Mouse (Mus musculus) adrenal gland, postnatal 25 days (tissue): ENCODE data around the gene Castor1. TPM values are rescaled to one million over a fixed set of nuclear protein-coding genes. Genes with fewer than 3 reads are reported as not detected.
"Not testable (repeated sequence)": the region's sequence is repeated elsewhere in the genome, so short reads cannot be mapped to it uniquely, and the experiment has no call there.

ENCODE experiments used
- DNase-seq: peaks from one replicate; pipeline ENCODE4 v3.0.0; 2021; ENCODE audit warnings: mixed read lengths
- long read RNA-seq: library from polyadenylated mRNA; stranded (forward); transcript quantifications from one replicate; pipeline ENCODE4 v2.0.0, GENCODE M21; 2021
- total RNA-seq: library from RNA; stranded (reverse); gene quantifications from 2 replicates; pipeline ENCODE4 v1.2.3, GENCODE M21; 2021

Castor1 gene
- 3.0 and 4.1 TPM in 2 replicates for total RNA-seq
- long read RNA-seq, partial matches to known transcripts, result 1 of 5 reads
- long read RNA-seq, other reads (novel, unspliced or antisense), result 1 of 5 reads

DNA sequence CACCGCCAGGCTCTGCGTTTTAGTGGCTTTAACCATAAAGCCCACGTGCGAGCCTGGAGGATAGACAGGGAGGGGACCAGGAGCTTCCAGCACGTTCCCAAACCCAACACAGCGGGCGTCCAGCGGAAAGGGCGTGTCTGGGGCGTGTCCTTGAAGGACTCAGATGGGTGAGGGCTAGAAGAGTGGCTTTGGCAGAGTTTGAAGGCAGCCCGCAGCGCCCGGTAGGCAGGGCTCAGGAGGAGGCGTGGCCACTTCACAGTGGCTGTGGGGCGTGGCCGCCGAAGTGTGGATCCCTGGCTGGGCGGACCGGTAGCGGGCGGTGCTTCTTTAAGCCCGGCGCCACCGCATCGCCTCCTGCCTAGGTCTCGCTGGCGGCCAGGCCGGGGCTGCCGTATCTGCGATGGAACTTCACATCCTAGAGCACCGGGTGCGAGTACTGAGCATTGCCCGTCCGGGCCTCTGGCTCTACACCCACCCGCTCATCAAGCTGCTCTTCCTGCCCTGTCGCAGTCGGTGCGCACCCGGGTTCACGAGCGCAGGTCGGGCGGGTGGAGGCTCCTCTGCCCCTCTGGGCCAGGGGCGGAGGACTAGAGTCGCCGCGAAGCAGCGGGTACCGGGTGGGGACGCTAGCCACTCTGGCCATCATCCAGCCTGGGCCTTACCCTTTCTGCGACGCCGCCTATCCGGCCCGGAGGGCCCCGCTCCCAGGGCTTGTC, at the start of gene Castor1:
Gene Castor1 (plus strand): TSS at position 312 of the 716 bp plus-strand sequence.
- peak; percentile 91 for DNase-seq

DNA sequence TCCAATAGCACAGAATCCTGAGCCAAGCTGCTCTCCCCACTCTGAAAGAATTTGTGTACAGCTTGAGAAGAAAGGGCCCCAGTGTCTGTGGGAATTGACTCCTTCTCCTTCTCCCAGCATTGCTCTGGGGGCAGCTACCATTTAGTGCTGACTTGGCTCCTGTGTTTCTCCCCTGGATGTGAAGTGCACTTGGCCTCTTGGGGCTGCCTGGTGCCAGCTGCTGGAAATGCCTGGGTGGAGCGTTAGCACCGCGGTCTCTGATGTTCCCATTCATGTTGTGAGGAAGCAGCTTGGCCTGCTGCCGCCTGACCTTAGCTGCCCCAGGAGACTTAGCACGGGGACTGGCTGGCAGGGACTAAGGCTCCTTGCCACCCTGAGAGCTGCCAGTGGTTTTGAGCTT, 43.4 kb upstream of the Castor1 start:
- peak; percentile 46 for DNase-seq

DNA sequence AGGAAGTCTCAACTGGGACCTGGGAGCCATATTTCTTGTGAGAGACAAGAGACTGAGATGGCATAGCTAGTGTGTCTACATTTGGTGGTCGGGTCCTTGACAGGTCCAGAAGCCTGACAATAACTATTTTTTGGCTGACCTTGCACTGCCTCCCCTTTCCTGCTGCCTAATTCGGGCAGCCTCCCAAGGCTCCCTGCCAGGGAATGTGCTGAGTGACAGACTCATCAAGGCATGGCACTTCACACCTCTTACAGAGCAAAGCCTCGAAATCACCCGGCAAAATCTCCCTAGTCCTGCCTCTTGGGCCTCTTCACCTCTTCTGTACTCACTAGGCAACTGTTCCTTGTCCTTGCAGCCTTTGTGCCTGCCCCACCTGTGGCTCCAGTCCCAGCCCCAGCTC, 40.3 kb upstream of the Castor1 start:
- DNase-seq, result no peak

DNA sequence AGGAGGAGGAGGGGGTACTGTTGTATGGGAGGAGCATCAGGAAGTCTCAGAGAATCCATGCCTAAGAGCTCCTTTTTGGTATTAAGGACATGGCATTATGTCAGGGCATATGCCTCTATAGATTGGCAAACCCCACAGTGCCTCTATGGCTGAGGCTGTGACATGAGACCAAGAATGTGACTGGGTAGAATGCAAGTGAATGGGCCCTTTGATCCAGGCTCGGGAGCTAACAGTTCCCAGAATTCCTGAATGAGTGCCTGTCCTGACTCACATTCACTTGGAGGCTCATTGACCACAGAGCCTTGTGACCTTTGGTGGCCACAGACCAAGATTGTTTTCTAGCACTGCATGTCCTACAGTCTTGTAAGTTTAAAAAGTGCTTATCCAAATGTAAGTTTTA, 36.0 kb upstream of the Castor1 start:
- DNase-seq, result no peak

DNA sequence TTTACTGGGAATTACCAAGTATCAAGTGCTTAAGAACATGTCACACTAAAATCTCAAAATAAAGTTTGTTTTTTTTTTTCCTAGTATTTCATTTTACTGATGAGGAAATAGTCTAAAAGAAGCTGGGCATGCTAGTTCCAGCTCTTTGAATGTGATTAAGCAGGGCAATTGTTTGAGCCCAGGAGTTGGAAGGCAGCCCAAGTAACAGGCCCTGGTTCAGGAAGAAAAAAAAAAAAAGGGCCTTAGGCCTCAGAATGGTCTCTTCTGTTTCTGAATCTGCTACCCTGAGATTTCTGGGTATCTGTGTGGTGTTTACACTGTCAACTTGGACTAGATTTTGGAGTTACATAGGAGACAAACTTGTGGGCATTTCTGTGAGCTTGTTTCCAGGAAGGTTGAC, 34.5 kb upstream of the Castor1 start:
- DNase-seq, result no peak

DNA sequence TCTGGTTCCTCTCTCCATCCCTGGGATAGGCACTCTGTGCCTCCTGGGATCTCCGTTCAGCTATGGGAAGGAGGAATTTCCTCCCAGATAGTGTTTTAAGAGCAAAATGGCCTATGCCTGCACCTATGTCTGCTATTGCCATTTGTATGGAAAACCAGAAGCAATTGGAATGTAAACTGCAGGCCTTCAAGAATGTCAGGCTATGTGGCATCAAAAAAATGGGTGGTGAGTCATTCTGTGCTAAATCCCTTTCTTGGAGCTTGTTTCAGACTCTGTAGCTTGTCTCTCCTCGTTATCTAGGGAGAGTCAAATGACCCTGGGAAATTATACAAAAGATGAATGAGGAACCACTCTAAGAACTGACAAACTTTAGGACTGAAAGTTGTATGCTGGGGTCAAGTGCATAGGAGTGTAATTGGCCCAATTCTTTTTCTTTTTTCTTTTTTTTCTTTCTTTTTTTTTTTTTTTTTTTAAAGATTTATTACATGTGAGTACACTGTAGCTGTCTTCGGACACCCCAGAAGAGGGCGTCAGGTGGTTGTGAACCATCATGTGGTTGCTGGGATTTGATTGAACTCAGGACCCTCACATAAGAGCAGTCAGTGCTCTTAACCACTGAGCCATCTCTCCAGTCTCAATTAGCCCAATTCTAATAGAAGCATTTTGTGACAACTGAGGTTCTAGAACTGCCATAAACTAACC, 33.6 kb upstream of the Castor1 start:
- DNase-seq, result no peak

DNA sequence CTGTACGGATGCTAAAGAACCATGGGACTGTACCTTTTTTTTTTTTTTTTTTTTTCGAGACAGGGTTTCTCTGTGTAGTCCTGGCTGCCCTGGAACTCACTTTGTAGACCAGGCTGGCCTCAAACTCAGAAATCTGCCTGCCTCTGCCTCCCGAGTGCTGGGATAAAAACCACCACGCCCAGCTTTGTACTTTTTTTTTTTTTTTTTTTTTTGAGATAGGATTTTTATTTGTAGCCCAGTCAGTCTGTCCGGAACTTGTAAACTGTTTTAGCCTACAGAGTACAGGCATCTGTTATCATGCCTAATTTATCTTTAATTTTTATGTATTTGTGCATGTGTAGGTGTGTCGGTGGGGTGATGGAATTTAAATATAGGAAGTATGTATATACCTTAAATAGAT, 32.5 kb upstream of the Castor1 start:
- not testable (repeated sequence) for DNase-seq

DNA sequence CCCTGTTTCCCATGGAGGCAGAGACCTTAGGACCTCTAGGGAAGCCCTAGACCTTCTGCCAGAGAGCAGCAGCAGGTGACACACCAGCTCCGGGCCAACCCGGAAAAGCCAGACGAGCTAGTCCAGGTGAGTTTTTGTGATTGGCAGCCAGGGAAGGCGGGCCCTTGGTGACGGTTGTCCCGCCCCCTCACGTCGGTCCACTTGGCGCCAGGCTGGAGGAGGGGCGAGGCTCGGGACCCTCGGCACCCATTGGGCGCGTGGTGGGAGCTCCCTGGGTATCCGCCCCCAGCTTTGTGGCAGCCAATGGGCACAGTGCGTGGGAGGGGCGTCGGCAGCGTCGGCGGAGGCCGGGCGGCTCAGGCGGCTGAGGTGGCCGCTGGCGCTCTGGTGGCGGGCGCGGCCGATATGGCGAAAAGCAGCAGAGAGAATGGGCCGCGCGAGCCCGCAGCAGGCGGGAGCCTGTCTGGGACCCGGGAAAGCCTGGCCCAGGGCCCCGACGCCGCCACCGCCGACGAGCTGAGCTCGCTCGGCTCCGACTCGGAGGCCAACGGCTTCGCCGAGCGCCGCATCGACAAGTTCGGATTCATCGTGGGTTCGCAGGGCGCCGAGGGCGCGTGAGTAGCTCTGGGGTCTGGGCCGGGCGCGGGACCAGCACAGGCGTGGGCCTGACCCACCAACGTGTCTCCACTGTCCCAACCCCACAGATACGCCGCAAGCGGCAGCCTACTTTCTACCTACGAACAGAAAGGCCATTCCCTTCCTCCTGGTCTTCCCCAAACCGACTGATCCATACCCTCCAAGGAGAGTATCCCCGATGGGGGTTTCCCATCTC, 31.3 kb upstream of the Castor1 start, which contains the start of gene Tbc1d10a:
Gene Tbc1d10a (plus strand): TSS at position 304 of the 832 bp plus-strand sequence.
- DNase-seq, result peak; percentile 98

DNA sequence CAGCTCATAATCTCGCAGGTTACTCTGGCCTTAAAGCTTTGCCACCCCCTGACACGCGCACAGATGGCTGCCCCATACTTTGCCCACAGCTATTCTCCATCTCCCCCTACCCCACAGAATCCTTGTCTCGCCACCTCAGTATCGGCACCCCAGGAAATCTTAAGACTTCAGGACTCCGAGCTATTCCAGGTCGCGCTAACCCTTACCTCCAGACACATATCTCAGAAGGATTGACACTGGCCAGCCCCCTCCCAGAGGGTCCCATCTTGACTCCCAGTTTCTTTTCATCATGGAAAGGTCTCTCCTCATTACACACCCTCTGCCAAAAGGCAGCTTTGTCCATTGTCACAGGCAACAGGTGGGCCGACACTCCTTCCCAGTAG, 30.7 kb upstream of the Castor1 start:
- no peak for DNase-seq

DNA sequence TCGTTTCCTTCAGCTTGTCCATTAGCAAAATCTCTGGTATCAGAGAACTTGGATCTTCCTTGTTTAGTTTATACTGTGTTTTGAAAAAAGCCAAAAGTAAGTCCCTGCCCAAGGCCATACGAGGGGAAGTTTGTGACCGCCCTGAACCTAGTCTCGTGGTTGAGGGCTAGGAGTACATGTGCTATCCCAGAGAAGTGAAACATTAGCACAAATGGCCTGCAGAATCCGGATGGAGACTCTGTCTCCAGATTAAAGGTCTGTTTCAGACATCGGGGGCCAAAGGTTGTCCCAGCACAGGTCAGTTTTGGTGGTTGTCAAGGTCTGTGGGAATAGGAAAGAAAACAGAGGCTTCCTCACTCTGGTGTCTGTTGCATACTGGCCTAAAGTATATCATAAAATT, 28.8 kb upstream of the Castor1 start:
- no peak for DNase-seq

DNA sequence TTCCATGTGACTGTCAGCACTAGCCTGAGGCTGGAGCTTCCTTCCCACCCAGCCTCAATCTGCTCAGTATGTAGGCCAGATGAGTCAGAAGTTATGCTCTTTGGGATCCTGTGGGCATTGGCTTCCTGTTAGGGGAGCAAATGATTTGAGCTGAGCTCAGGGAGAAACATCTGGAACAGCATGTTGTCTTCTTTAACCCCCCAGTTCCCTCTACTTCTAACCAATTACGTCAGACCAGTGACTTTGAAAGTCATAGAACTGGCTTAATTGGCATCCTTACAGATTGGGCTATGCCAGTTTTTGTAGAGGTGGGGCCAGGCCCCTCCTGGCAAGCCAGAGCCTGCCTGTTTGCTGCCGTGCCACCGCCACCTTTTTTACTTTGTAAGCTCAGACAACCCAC, 27.3 kb upstream of the Castor1 start:
- no peak for DNase-seq

DNA sequence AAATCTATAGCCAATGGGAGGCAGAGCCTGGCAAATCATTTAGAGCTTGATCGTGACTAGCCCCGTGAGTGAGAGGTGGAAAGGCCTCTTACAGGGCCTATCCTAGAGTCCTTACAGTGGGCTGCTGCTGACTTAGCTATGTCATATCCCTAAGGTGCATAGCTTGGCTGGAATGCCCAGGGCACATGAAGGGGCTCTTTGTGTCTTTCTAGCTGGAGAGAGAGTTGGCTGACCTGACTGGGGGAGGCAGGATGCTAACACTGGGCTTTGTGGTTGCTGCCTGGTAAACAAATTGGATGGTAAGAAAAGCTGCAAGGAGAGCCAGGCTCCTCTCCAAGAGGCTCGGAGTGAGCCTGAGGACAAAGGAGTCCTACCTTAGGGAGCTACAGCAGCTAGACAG, 25.3 kb upstream of the Castor1 start:
- DNase-seq, result no peak

DNA sequence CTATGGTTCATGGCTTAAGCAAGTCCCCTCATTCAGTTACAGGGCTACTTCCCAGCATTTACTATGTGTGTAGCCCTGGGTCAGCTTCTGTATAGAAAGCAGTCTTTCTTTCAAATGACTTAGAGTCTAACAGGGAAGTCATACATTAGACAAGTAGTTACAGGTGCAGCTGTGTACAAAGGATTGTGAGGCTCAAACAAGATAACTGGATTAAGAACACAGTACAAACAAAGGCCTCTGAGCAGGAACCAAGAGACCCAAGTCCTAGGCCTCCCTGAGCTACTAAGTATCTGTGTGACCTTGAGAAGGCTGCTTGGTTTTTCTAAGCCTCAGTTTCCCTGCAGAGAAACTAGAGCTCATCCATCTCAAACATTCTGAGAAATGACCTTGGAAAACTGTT, 24.6 kb upstream of the Castor1 start:
- DNase-seq, result no peak

DNA sequence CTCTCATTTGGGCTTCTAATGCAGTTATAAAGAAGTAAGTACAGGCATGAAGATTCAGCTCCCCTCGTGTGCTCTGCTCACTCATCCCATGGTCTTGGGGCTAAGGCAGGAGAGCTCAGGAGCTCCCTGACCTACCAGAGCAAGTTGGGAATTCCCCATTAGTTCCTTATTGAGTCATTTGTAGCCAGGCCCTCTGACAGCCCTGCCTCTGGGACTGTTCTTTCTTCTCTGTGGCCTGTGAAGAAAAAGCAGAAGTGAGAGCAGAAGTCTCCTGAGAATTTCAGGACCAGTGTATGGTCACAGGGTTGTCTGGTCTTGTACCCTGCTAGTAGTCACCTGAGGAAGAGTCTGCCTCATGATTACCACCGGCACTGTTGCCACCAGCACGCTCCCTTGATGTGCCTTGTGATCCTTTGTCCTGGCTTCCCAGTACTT, 22.4 kb upstream of the Castor1 start:
- DNase-seq, result no peak

DNA sequence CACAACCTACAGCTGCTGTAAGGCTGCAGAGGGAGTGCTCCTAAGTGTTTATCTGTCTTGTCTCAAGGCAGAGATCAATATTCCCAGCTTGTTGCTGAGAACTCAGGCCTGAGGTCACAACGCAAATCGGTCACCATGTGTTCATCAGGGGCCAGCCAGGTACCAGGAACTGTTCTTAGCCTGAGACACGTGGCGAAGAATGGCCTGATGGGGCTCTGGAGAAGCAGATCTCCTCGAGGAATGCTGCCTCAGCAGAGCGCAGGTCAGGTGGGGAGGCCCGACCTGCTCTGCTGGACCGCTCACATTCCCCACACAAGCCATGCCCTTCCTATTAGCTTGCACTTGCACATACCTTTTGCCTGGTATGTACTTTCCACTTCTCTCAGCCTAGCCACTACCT, 21.4 kb upstream of the Castor1 start:
- no peak for DNase-seq

DNA sequence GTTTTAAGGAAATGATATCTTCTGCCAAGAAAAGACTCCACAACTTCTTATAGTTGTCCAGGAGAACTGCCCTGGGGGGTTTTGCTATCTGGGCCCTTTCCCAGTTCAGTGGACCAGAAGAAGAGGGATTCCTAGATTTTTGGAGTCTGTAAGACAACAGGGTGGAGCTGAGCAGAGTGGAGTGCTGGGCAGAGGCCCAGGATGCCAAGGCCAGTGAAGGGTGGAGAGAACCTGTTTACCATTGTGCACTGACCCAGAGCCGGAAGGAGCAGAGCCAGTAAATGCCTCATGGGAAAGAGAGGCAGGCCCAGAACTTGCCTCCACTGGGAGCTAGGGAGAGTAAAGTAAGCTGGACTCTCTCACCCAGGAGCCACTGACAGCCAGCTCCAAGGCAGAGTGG, 20.3 kb upstream of the Castor1 start:
- DNase-seq, result peak; percentile 40

DNA sequence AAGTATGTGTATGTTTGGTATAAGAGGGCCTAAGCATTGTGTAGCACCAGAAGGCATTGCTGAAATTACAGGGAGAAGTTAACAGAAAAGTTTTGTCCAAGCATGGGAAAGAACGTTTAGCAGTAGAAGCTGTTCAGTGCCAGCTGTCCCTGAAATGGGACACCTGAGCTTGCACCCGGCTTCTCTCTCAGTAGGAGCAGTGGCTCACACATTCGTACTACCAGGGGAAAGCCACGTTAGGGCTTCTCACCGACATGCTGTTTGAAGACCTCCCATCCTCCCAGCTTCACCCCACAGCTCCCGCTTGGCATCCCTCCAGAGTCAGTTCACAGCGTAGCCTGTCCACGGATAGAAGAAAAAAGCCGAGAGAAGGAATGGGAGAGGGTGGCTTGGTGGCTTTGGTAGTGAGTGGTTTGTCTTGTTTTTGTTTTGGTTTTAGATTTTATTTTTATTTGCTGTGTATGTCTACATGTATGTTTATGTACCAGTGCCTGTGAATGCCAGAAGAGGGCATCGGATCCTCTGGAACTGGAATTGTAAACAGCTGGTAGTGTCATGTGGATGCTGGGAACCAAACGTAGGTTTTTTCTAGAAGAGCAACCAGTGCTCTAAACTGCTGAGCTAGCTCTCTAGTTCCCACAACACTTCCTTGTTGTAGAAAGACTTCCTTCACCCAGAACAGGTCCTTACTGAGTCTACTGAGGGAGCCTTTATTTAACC, 15.9 kb upstream of the Castor1 start:
- DNase-seq, result no peak

DNA sequence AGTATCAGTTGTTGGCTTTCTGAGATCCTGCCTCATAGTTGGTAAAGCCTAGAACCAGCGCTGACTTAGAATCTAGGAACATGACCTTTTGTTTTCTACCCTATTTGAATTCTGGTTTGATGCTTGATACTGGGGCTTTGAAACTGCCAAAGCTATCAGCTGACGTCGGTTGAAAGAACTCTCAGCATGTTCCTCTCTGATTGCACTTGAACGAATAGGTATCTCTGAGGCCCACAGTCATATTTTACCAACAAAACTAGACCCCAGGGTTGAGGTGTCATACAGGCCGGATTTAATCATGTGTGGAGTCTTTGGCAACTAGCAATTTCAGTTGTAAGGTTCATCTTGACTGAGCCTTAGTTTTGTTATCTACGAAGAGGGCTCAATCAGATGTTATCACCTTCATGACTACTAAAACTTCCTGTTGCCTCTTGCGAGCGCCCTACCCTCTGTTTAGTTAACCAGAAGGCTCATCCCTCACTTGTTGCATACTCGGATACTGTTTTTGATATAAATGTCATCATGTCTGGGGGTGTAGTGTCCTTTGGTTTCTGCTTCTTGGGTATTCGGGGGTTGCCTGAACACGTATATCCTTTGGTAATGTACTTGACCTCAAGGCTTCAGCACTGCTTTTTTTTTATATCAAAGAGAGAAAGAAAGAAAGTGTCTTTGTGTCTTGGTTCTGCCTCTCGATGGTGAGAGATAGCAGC, 14.9 kb upstream of the Castor1 start:
- DNase-seq, result no peak

DNA sequence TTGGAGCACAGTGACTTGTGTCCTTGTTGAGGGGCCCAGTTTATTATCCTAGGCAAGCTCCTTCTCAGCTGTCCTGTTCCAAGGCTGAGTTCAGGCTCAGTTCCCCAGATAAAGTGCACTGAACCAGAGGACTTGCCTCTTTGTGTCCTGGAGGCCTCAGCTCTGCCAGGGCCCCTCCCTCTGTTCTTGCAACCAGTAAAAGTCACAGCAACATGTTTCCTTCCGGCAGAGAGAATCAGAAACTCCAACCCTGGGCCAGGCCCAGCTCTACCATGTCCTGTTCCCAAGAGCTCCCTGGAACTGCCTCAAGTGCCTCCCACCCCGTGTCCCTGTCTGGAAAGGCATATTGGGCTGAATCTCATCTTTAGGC, 14.3 kb upstream of the Castor1 start:
- peak; percentile 57 for DNase-seq

DNA sequence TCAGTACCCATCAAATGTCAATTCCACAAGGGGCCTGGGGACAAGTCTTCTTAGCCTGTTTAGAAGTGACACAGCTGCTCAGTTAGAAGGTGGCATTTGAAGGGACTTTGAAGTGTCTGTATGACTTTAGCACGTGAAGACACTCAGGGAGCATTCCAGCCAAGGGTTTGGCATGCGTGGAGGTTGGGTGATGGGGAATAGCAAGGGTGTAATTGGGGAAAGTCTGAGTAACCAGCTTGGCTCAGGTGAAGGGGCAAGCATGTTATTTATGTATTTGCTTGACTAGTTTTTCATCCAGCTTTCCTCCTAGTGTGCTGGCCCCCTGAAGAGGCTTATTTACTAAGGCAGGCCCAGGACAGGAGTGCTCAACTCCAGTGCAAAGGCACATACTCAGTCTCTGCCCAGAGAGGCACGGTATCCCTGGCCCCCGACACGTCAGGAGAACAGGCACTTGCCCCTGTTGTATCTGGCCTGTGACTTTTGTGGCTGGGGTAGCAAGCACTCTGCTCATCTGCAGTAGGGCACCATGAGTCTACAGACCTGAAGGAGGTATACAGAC, 12.8 kb upstream of the Castor1 start:
- no peak for DNase-seq

DNA sequence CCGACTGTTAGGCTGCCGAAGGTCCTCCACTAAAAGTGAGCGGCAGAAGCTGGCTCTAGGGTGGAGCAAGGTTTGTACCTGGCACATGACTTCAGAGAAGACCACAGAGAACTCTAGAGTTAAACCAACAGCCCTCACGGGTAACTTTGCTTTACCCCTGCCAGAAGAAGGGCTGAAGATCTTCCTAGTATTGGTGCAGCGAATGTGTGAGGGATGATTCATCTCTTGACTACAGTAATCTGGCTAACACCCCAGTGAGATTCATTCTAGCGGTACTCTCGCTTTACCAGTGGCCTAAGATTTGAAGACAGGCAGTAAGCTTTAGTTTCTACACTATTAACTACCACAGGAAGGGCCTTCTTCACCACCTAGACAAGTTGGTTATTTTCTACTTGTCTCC, 12.1 kb upstream of the Castor1 start:
- no peak for DNase-seq
